Mouse (Mus musculus) CH12.LX (cell line): ENCODE measurements around the gene Vps13a.

ENCODE experiments used
- CTCF ChIP-seq, 2 experiments: IDR thresholded peaks in 1 of 2; conservative IDR thresholded peaks in 1 of 2; 2 replicates each; pipeline ENCODE4 v1.5.1; 2011 to 2012; ENCODE audit warnings: low read depth in 2 of 2, low read length in 2 of 2, improper control_type of control experiment in 1 of 2, inconsistent platforms in 1 of 2, mild to moderate bottlenecking in 1 of 2, moderate library complexity in 1 of 2
- E2F4 ChIP-seq: IDR thresholded peaks from 2 replicates; pipeline ENCODE4 v1.6.1; 2011; ENCODE audit warnings: low read depth, low read length, improper control_type of control experiment; ENCODE audit not compliant: insufficient replicate concordance
- ELF1 ChIP-seq: IDR thresholded peaks from 2 replicates; pipeline ENCODE4 v1.6.1; 2014; ENCODE audit warnings: low read depth, mild to moderate bottlenecking, inconsistent platforms, low read length, improper control_type of control experiment
- EP300 ChIP-seq: IDR thresholded peaks from 2 replicates; pipeline ENCODE4 v1.6.1; 2011; ENCODE audit warnings: low read length, improper control_type of control experiment
- HCFC1 ChIP-seq: IDR thresholded peaks from 2 replicates; pipeline ENCODE4 v1.6.1; 2012; ENCODE audit warnings: low read depth, mild to moderate bottlenecking, inconsistent platforms, low read length, improper control_type of control experiment
- JUN ChIP-seq: IDR thresholded peaks from 2 replicates; pipeline ENCODE4 v1.6.1; 2011; ENCODE audit warnings: low read depth, mild to moderate bottlenecking, low read length, improper control_type of control experiment, moderate library complexity; ENCODE audit not compliant: insufficient read depth
- JUND ChIP-seq: conservative IDR thresholded peaks from 2 replicates; pipeline ENCODE4 v1.6.1; 2011; ENCODE audit warnings: low read depth, low read length, improper control_type of control experiment
- MAX ChIP-seq: IDR thresholded peaks from 2 replicates; pipeline ENCODE4 v1.6.1; 2011; ENCODE audit warnings: low read length, improper control_type of control experiment
- NRF1 ChIP-seq: IDR thresholded peaks from 2 replicates; pipeline ENCODE4 v1.6.1; 2014; ENCODE audit warnings: low read depth, mild to moderate bottlenecking, inconsistent platforms, low read length, improper control_type of control experiment, moderate library complexity
- POLR2A ChIP-seq: IDR thresholded peaks from 2 replicates; pipeline ENCODE4 v1.6.1; 2011; ENCODE audit warnings: low read depth, mild to moderate bottlenecking, improper control_type of control experiment, low read length
- SMC3 ChIP-seq: IDR thresholded peaks from 2 replicates; pipeline ENCODE4 v1.6.1; 2011; ENCODE audit warnings: low read depth, low read length, improper control_type of control experiment
- TCF12 ChIP-seq: IDR thresholded peaks from 2 replicates; pipeline ENCODE4 v1.6.1; 2014; ENCODE audit warnings: low read depth, mild to moderate bottlenecking, inconsistent platforms, low read length, improper control_type of control experiment
- UBTF ChIP-seq: IDR thresholded peaks from 2 replicates; pipeline ENCODE4 v1.6.1; 2012; ENCODE audit warnings: low read depth, mild to moderate bottlenecking, inconsistent platforms, low read length, improper control_type of control experiment, moderate library complexity
- ZKSCAN1 ChIP-seq: IDR thresholded peaks from 2 replicates; pipeline ENCODE4 v1.6.1; 2012; ENCODE audit warnings: low read depth, inconsistent platforms, low read length, improper control_type of control experiment, borderline replicate concordance

- TF ChIP-seq EP300 (no peak), CTCF (conservative IDR thresholded peaks at IDR 0.05 in 1 of 2, IDR thresholded peaks at IDR 0.05 in 1 of 2; ENCODE audit: low read depth in 2 of 2, low read length in 2 of 2) (no peak), E2F4 (no peak), ZKSCAN1 (no peak), TCF12 (no peak), POLR2A (no peak), MAX (no peak), SMC3 (no peak), NRF1 (no peak), HCFC1 (no peak), ELF1 (no peak), UBTF (no peak), JUND (no peak), JUN (no peak)
These were observed 780 bp upstream of the Vps13a start for GRCm38 (mm10) chr19:16781406-16782019.
